Mouse (Mus musculus) liver, postnatal 0 days (tissue): ENCODE measurements around the gene Ostn.

Source experiments
- CTCF ChIP-seq: sonication (generic); IDR thresholded peaks from 2 replicates; pipeline ENCODE4 v1.5.1; 2016; ENCODE audit warnings: antibody characterized with exemption, low read depth
- EP300 ChIP-seq: IDR thresholded peaks from 2 replicates; pipeline ENCODE4 v1.6.1; 2016; ENCODE audit warnings: antibody characterized with exemption, low read depth, mild to moderate bottlenecking

DNA sequence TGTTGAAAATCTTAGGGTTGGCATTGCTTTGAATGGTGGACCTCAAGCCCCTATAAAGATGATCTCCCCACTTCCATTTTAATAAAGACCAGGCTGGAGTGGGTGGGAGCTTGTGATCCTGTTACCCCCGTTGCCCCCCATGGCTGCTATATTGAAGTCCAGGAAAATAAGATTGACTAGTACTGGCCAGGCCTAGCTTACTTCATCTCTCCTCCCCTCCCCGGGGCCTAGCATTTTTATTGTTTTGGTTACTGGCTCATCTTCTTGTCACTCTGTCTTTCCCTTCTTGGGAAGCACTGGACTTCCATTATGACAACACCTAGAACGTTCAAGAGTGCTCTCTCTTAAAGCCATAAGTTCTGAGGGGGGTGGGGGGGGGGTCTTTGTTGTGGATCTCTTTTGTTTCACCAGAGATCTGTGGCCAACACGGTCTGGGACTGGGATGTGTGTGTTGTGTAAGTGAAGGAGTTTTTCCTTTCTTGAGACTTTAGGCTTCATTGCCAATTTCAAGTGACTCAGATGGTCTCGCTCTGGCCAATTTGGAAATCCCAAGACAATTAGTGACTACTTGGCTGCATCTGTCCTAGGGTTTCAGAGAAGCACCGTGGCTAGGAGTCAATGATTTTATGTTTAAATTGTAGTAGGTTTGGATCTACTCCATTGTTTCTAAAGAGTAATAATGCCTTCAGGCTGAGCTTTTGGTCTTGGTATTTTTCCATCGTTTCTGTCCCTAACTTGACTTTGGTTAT, 82.4 kb downstream of the Ostn start:
- TF ChIP-seq CTCF (no peak), EP300 (no peak)
